8 mouse cellular contexts compared by ENCODE assay signal in the genomic region with DNA sequence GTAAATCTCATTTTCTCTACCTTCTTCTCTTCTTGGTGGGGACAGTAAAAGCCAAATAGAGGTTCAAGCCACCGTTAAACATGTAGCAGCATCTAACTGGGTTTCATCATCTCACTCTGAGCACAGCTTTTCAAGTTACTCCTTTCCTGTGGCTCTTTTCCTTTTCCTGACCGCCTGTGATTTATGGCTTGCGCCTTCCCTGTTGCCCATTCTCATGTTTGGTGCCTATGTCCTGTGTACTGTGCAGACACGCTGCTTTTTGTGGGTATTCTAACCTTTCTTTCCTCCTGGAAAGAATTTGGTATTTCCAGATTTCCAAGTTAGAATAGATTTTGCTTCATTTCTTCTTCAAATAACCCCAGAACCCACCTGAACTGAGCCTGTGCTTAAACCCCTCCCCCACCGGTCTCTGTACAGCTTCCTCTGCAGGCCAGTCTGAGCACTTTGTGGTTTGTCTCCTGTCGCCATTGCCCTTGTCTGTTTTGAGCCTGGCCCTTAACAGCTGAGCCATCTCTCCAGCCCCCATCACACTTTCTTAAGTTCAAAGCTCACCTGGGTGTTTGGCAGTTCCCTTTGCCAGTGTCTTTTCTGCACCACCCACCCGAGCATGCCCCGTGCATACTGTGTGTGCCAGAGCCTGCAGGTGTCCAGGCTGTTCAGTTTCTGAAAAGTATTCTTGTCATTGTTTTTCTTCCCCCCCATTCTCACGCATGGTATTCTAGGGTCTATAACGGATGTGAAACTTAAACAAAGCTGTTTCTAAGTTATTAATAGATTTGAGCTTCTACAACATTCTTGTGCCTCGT.
A peak's percentile ranks its signal among the peaks of the same experiment; 100 is the strongest.
DNase-seq lines count a peak whose midpoint lies in the region; ATAC-seq lines count a peak whose summit lies in the region.

No protein-coding gene starts in this region.

- no peak for ATAC-seq in heart, embryonic 15.5 days (replicated peaks; ENCODE audit: insufficient number of reproducible peaks, insufficient read depth, low FRiP score, low read depth)

- H3K4me1 ChIP-seq in heart, embryonic 15.5 days (replicated peaks) = peaks cover 44% of the 10 kb centered on the region
- peaks cover 82% of the 10 kb centered on the region for H3K4me1 ChIP-seq in megakaryocyte, embryonic 14.5 days

- no peak overlapping the region for H3K9ac ChIP-seq in heart, embryonic 15.5 days

- no peaks in the 10 kb centered on the region for H3K36me3 ChIP-seq in heart, embryonic 15.5 days
- peaks cover 80% of the 10 kb centered on the region for H3K36me3 ChIP-seq in megakaryocyte, embryonic 14.5 days (replicated peaks; ENCODE audit: low read length)

- H3K27ac ChIP-seq in heart, embryonic 15.5 days = peak overlapping the region; percentile 64

- no peaks in the 10 kb centered on the region for H3K27me3 ChIP-seq in heart, embryonic 15.5 days
- no peaks in the 10 kb centered on the region for H3K27me3 ChIP-seq in megakaryocyte, embryonic 14.5 days (replicated peaks)

- 39% methylated on average over 11 of the region's 11 CpGs for WGBS in heart, embryonic 15.5 days

- H3K4me3 ChIP-seq in heart, embryonic 15.5 days = no peak overlapping the region
- H3K4me3 ChIP-seq in megakaryocyte, embryonic 14.5 days (replicated peaks) = peak overlapping the region; percentile 29

- DNase-seq in heart, adult 9 months (ENCODE audit: low spot score in 2 of 2) = no peak
- DNase-seq in cerebellum, postnatal 10 days = peak; percentile 70 to 75
- DNase-seq in kidney, adult 11 months = peak; percentile 31
- DNase-seq in thymus, postnatal 36 days = peak; percentile 20 to 45
- no peak for DNase-seq in urinary bladder, postnatal 4 days (ENCODE audit: low spot score in 2 of 2)
- no peak for DNase-seq in embryo, embryonic 9.5 days (ENCODE audit: extremely low spot score)

- H3K4me2 ChIP-seq in heart, embryonic 15.5 days = peak overlapping the region; percentile 23; the same call in 1 of the 2 replicates

- H3K9me3 ChIP-seq in heart, embryonic 15.5 days (replicated peaks) = no peaks in the 10 kb centered on the region
- H3K9me3 ChIP-seq in megakaryocyte, embryonic 14.5 days = no peaks in the 10 kb centered on the region

Comparison
In these comparisons a context has a peak if more than half of its experiments do, and no peak if none do; other contexts are left out.
1. DNase-seq: peak in cerebellum, postnatal 10 days (2 of 2), kidney, adult 11 months (single experiment) and thymus, postnatal 36 days (2 of 2); none in heart, adult 9 months (0 of 2), urinary bladder, postnatal 4 days (0 of 2) and embryo, embryonic 9.5 days (single experiment).